Mouse (Mus musculus) testis, postnatal 14 days (tissue): ENCODE results near the gene Ltbr.
"Not testable (repeated sequence)": the region's sequence is repeated elsewhere in the genome, so short reads cannot be mapped to it uniquely, and the experiment has no call there.

ENCODE experiments used
- DNase-seq: peaks from one replicate; pipeline ENCODE4 v3.0.0; 2021; ENCODE audit warnings: low spot score

The Ltbr gene

DNA sequence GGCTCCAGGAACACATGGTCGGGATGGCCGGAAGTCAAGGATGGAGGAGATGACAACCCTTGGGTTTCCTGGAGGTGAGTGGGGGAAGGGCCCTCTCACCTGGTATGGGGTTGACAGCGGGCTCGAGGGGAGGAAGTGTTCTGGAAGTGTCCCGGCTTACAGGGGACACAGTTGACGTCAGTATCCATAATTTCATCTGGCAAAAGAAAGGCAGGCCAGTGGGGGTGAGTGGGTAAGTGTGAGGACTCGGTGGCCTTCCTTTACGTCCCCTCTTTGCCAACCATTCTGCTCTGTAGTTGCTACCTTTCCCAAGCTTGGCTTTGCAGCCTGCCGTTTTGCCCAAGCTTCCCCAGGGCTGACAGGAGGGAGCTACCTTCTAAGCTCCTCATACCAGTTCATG is 1.5 kb downstream of the Ltbr start:
- DNase-seq, result no peak

DNA sequence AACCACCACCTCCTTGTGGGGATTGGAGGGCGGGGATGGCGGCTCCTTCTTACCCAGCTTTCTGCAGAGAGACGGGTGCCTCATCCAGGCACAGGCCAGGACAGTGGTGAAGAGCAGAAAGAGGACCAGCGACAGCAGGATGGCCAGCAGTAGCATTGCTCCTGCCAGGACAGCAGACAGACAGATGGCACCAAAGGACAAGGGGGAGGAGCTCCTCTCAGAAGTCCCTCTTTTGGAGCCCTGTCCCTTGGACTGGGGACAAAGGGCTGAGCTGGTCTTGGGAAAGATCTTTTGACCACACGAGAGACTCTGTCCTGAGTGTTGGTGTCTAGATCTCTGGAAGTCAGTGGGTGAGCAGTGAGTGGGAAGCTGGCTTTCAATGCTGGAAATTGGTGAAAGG is 4.3 kb downstream of the Ltbr start:
- DNase-seq, result no peak

GRCm38 (mm10) chr6:125308921-125309320 is 4.8 kb downstream of the Ltbr start:
- no peak for DNase-seq

DNA sequence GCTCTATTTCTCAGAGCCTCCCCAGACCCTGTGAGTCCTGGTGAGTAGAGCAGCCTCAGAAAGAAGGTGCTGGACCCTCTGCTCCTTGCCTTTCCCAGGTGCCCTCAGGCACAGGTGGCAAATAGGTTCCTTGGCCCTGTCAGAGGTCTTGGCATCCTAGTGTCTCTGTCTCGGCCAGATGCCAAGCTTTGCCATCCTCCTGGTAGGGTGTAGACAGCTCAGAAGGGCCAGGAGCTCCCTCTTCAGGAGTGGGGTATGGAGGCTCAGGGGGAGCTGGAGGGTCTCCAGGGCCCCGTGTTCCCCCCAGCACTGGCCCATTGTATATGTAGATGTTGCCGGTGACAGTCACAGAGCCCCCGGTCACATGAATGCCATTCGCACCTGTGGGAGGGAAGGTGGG is 6.6 kb downstream of the Ltbr start:
- DNase-seq, result no peak

- DNase-seq, result no peak
These were observed 8.2 kb downstream of the Ltbr start for GRCm38 (mm10) chr6:125305465-125305864.

DNA sequence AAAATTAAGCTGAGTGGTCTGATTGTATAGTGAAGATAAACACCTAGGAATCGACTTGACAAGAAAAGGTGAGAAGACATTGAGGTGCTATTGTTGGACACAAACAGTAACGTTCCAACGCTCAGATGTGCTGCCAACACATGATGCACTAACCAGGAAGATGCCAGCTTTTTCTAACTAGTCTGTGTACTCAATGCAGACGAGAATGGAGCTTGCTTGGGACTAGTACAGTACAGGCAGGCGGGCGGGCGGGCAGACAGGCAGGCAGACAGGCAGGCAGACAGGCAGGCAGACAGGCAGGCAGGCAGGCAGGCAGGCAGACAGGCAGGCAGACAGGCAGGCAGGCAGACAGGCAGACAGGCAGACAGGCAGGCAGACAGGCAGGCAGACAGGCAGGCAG is 9.3 kb downstream of the Ltbr start:
- DNase-seq, result not testable (repeated sequence)

DNA sequence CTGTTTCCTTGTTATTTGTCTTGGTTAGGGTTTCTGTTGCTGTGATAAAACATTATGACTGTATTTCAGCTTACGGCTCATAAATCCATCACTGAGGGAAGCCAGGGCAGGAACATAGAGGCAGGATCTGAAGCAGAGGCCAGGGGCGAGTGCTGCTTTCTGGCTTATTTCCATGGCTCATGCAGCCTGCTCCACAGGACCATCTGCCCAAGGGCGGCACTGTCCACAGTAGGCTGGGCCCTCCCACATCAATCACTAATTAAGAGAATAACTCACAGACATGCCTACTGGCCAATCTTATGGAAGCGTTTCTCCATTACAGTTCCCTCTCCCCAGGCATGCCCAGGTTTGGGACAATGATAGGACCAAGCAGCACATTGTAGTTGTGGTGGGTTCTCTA is 10.4 kb downstream of the Ltbr start:
- no peak for DNase-seq

GRCm38 (mm10) chr6:125302231-125302982 is 11.3 kb downstream of the Ltbr start:
- DNase-seq, result no peak

DNA sequence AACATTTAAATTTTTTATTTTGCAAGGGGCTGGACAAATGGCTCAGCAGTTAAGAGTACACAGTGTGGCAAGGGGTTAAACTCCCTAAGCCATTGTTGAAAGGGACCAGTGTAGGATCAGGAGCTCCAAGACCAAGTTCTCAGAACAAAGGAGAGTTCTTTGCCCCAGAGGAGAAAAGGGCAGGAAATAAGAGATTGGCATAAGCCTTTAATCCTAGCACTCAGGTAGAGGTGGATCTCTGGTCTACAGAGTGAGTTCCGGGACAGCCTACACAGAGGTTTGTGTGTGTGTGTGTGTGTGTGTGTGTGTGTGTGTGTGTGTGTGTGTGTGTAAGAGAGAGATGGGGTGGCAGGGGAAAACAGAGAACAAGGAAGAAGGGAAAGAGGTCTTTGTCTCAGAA is 12.7 kb downstream of the Ltbr start:
- DNase-seq, result no peak

DNA sequence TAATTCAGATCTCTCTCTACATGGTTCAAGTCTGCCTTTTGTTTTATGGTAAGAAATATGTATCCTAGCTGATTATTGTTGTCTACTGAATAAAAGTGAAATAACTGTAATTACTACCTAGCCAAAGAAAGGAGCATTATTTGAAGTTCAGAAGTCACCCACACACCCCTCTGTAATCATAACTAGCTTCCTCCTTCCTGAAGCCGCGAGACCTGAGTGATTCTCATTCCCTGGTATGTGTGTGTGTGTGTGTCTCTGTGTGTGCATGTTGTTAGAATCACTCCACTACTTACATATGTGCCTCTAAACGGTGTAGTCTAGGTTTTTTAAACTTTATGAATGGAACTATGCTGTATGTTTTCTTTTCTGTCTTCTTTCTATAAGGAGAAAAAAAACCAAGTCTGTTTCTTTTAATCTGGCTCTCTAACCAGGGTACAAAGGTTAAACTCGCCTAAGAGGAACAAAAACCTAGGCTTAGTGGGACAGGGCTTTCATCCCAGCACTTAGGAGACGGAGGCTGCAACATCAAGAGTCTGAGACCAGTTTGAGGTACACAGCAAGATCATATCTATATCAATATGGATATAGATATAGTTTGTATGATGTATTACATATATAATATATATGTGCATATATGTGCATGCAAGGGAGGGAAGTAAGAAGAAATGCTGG is 16.4 kb downstream of the Ltbr start:
- no peak for DNase-seq

DNA sequence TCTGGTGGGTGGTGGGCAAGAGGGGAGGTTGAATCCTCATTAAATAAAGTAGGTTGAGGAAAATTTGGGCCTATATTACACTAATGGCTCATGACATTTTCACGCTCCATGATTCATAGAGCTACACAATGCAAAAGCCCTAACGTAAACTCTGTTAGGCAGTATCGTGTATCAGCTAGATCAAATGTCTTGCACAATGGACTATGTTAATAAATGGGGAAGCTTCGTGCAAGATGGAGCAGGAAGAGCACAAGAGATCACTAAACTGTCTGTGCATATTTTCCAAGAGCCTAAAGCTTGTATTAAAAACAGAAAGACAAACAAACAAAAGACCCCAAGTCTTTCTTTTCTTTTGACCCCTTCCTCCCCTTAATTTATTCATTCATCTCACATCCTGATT is 19.6 kb downstream of the Ltbr start:
- DNase-seq, result no peak

DNA sequence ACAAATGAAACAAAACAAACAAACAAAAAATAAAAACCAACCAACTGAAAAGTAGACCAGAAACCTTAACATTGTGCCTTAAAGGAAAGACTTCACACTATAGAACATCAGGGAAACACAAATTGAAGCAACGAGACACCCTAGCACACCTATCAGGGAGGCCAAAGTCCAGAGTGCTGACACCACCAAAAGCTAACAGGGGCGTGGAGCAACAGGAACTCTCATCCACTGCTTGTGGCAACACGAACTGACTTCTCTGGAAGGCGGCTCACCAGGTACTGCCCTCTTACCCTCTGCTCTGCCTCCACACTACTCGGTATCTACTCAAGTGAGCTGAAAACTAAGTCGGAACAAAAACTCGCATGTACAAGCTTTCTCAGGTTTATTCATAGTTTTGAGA is 21.4 kb downstream of the Ltbr start:
- DNase-seq, result no peak

GRCm38 (mm10) chr6:125291329-125291728 is 22.4 kb downstream of the Ltbr start:
- no peak for DNase-seq

GRCm38 (mm10) chr6:125288730-125289129 is 25.0 kb downstream of the Ltbr start:
- DNase-seq, result no peak

GRCm38 (mm10) chr6:125286944-125287343 is 26.7 kb downstream of the Ltbr start:
- DNase-seq, result no peak

DNA sequence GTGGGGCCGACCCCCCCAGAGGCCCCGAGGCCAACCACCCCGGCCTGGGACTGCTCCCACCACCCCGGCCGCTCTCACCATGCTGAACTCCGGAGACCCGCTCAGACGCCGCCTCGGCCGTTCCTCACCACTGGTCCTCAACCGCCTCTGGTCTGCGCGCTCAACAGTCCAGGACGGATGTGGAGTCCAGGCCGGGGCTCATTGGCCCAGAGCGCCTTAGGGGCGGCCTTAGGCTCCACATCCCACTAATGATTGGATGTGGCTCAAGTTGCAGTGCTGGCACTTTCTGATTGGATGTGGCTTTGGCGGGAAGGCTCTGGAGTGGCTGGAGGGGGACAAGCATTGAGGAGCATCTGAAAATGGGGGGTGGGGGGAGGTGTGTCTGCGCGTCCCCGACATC is 27.8 kb downstream of the Ltbr start, which contains the start of gene Tuba3a:
TSS of gene Tuba3a (minus strand) at position 153 of the 400 bp plus-strand sequence.
- peak; percentile 90 for DNase-seq

DNA sequence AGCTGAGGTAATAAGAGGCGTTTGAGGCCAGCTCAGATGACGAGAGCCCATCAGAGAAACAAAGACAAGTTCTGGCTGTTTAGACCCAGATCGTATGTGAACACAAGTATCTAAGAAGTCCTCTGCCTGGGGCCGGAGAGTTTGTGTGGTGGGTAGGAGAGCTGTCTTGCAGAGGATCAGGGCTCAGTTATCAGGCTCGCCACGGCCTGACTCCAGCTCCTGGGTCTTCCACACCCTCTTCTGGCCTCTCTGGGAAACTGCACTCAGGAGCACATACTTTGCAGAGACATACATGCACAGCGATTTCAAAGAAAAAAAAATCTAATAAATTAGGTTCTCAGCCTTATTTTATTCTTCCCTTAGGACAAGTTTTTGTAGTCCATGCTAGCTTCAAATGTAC is 28.9 kb downstream of the Ltbr start:
- no peak for DNase-seq

DNA sequence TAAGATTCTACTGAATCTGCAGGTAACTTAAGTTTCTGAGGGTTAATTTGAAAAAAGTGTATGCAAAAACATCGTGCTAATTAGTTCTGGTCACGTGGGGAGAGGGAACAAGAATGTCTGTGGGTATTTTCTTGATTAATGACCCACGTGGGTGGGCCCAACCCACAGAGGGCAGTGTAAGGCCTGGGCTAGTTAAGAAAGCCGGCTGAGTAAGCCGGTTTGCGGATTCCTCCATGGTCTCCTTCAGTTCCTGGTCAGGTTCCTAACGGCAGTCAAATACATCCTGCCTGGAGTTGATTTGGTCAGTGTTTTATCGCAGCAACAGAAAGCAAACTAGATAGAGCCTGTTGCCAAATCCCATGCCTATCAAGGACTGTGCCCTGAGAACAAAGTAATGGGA is 29.4 kb downstream of the Ltbr start:
- DNase-seq, result no peak

DNA sequence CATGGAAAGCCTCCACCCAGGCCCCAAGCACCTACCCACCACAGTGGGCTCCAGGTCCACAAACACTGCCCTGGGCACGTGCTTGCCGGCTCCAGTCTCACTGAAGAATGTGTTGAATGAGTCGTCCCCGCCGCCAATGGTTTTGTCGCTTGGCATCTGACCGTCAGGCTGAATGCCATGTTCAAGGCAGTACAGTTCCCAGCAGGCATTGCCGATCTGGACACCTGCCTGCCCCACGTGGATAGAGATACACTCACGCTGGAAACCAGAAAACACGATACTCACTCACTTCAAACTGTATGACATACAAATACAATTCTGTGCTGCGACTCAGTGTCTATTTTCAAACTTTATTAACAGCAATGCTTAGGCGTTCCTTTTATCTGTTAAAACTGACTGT is 31.0 kb downstream of the Ltbr start:
- DNase-seq, result not testable (repeated sequence)

DNA sequence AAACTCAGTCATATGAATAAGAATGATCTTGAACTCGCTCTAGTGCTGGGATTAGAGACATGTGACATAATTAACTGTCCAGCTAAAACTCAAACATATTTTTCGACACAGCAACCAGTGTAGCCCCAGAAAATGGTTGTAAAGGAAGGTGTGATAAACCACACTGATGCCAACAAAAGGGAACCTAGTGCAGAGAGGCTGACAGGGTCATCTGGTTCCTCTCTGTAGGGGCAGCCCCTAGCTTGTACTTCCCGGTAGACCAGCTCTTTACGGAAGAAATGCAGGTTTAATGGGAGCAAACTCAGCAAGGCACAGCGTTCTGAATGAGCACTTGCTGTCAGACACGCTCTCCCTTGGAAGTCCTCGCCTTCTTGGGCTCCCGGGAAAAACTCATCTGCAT is 34.0 kb downstream of the Ltbr start:
- DNase-seq, result no peak

- DNase-seq, result no peak
These were observed 38.7 kb downstream of the Ltbr start for GRCm38 (mm10) chr6:125274841-125275563.

GRCm38 (mm10) chr6:125272228-125272785 is 41.4 kb downstream of the Ltbr start:
- no peak for DNase-seq
